9 mouse cellular contexts compared by ENCODE assay signal in the genomic region with DNA sequence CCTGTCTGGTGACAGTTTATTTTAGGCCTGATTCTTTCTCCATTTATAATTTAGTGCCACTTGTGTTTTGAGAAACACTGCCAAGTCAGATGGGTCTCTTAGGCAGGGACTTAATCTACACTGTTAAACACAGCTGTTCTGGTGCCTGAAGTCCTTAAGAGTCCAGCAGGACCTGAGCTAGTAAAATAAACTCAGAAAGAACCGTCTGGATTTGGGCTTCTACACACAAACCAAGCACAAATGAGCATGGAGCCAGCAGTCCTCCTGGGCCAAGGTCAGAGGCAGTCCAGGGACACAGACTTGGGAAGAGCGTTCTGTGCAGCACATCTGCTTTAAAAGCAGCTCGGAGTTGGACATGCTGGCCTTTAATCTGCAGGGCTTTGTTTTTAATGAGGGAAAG.
A peak's percentile ranks its signal among the peaks of the same experiment; 100 is the strongest.
DNase-seq lines count a peak whose midpoint lies in the region; ATAC-seq and TF ChIP-seq lines count a peak whose summit lies in the region.
"Had no signal": no experiment of that assay in that cellular context is flagged by ENCODE, and none has a peak within 500 bp of the region (broad histone marks: within the 10 kb centered on the region; RNA-seq: fewer than 3 reads in every experiment).

No protein-coding gene starts in this region.

- TF ChIP-seq EP300 in lung, postnatal 0 days (IDR thresholded peaks at IDR 0.05) = no peak

- no peak overlapping the region for H3K4me3 ChIP-seq in hindbrain, embryonic 10.5 days
- no peak overlapping the region for H3K4me3 ChIP-seq in hindbrain, embryonic 11.5 days (ENCODE audit: low read depth, low read length)
- no peak overlapping the region for H3K4me3 ChIP-seq in hindbrain, embryonic 13.5 days
- H3K4me3 ChIP-seq in lung, postnatal 0 days (ENCODE audit: low read depth, low read length) = no peak overlapping the region
- H3K4me3 ChIP-seq: liver, embryonic 15.5 days had no signal

- H3K9me3 ChIP-seq in hindbrain, embryonic 10.5 days = no peaks in the 10 kb centered on the region
- H3K9me3 ChIP-seq in hindbrain, embryonic 11.5 days (ENCODE audit: control insufficient read depth, low read length) = no peaks in the 10 kb centered on the region
- H3K9me3 ChIP-seq in hindbrain, embryonic 13.5 days = no peaks in the 10 kb centered on the region
- H3K9me3 ChIP-seq in lung, postnatal 0 days (ENCODE audit: low read length) = no peaks in the 10 kb centered on the region
- H3K9me3 ChIP-seq: liver, embryonic 15.5 days had no signal

- TF ChIP-seq CTCF in lung, postnatal 0 days (IDR thresholded peaks at IDR 0.05) = no peak

- ATAC-seq in hindbrain, embryonic 11.5 days (ENCODE audit: low FRiP score) = no peak
- ATAC-seq in hindbrain, embryonic 13.5 days (ENCODE audit: low FRiP score) = no peak
- ATAC-seq in lung, postnatal 0 days = peak; percentile 9; the same call in 1 of the 2 replicates

- peak overlapping the region; percentile 18; the same call in 1 of the 2 replicates for H3K27ac ChIP-seq in hindbrain, embryonic 10.5 days
- no peak overlapping the region for H3K27ac ChIP-seq in hindbrain, embryonic 11.5 days (ENCODE audit: low read depth, low read length)
- peak overlapping the region; percentile 4 for H3K27ac ChIP-seq in hindbrain, embryonic 13.5 days
- H3K27ac ChIP-seq in lung, postnatal 0 days (ENCODE audit: low read length) = peak overlapping the region; percentile 71
- H3K27ac ChIP-seq: liver, embryonic 15.5 days had no signal

- no peak overlapping the region for H3K9ac ChIP-seq in hindbrain, embryonic 11.5 days (ENCODE audit: low read depth, low read length)
- H3K9ac ChIP-seq in hindbrain, embryonic 13.5 days = no peak overlapping the region
- no peak overlapping the region for H3K9ac ChIP-seq in lung, postnatal 0 days (replicated peaks; ENCODE audit: low read depth)
- H3K9ac ChIP-seq: liver, embryonic 15.5 days had no signal

- peaks cover 33% of the 10 kb centered on the region for H3K4me1 ChIP-seq in hindbrain, embryonic 10.5 days (replicated peaks)
- no peaks in the 10 kb centered on the region for H3K4me1 ChIP-seq in hindbrain, embryonic 11.5 days (replicated peaks; ENCODE audit: control insufficient read depth, insufficient read depth, low read length)
- peaks cover 12% of the 10 kb centered on the region for H3K4me1 ChIP-seq in hindbrain, embryonic 13.5 days (replicated peaks)
- peaks cover 11% of the 10 kb centered on the region; the same call in 1 of the 2 replicates for H3K4me1 ChIP-seq in lung, postnatal 0 days (ENCODE audit: insufficient read depth, low read depth, low read length)
- H3K4me1 ChIP-seq: liver, embryonic 15.5 days had no signal

- no peaks in the 10 kb centered on the region for H3K36me3 ChIP-seq in hindbrain, embryonic 10.5 days
- no peaks in the 10 kb centered on the region for H3K36me3 ChIP-seq in hindbrain, embryonic 11.5 days (ENCODE audit: control insufficient read depth, insufficient read depth, low read length)
- no peaks in the 10 kb centered on the region for H3K36me3 ChIP-seq in hindbrain, embryonic 13.5 days
- H3K36me3 ChIP-seq in lung, postnatal 0 days (ENCODE audit: insufficient read depth, low read length) = no peaks in the 10 kb centered on the region
- H3K36me3 ChIP-seq: liver, embryonic 15.5 days had no signal

- no peak overlapping the region for H3K4me2 ChIP-seq in hindbrain, embryonic 11.5 days (replicated peaks; ENCODE audit: low read depth, low read length)
- H3K4me2 ChIP-seq in hindbrain, embryonic 13.5 days = no peak overlapping the region
- H3K4me2 ChIP-seq in lung, postnatal 0 days (replicated peaks; ENCODE audit: low read depth, low read length) = no peak overlapping the region
- H3K4me2 ChIP-seq: liver, embryonic 15.5 days had no signal

- no peak for DNase-seq in hindbrain, embryonic 10.5 days (ENCODE audit: low spot score)
- no peak for DNase-seq in hindbrain, embryonic 11.5 days (ENCODE audit: low spot score)
- peak; percentile 27 for DNase-seq in cerebellum, adult 9-11 months
- DNase-seq in lung, postnatal 0 days (ENCODE audit: low spot score) = peak; percentile 51
- no peak for DNase-seq in frontal cortex, postnatal 14 days (ENCODE audit: low spot score in 2 of 2)
- DNase-seq in frontal cortex, adult 2 months (ENCODE audit: extremely low spot score in 1 of 2, low spot score in 1 of 2) = no peak
- no peak for DNase-seq in thymus, postnatal 14 days

- 67% methylated on average over 3 of the region's 3 CpGs for WGBS in hindbrain, embryonic 10.5 days
- WGBS in hindbrain, embryonic 11.5 days = 60% methylated on average over 3 of the region's 3 CpGs
- 76% methylated on average over 3 of the region's 3 CpGs for WGBS in hindbrain, embryonic 13.5 days
- WGBS in lung, postnatal 0 days = 22% methylated on average over 3 of the region's 3 CpGs

- no peaks in the 10 kb centered on the region for H3K27me3 ChIP-seq in hindbrain, embryonic 10.5 days (ENCODE audit: insufficient read depth, poor library complexity, severe bottlenecking)
- H3K27me3 ChIP-seq in hindbrain, embryonic 11.5 days (ENCODE audit: control insufficient read depth, insufficient read depth, low read length) = no peaks in the 10 kb centered on the region
- H3K27me3 ChIP-seq in hindbrain, embryonic 13.5 days = no peaks in the 10 kb centered on the region
- H3K27me3 ChIP-seq in lung, postnatal 0 days (replicated peaks; ENCODE audit: insufficient read depth, low read length) = no peaks in the 10 kb centered on the region
- H3K27me3 ChIP-seq: liver, embryonic 15.5 days had no signal

Comparison
In these comparisons a context has a peak if more than half of its experiments do, and no peak if none do; other contexts are left out.
1. DNase-seq: peak in cerebellum, adult 9-11 months (single experiment) and lung, postnatal 0 days (single experiment); none in hindbrain, embryonic 10.5 days (single experiment), hindbrain, embryonic 11.5 days (single experiment), frontal cortex, postnatal 14 days (0 of 2), frontal cortex, adult 2 months (0 of 2) and thymus, postnatal 14 days (single experiment).